Mouse (Mus musculus): ENCODE measurements around the gene Gm42906. TPM values are rescaled to one million over a fixed set of nuclear protein-coding genes. Genes with fewer than 3 reads are reported as not detected.

The Gm42906 gene
- polyA plus RNA-seq, 1 experiment from 2014 or later: not detected

DNA sequence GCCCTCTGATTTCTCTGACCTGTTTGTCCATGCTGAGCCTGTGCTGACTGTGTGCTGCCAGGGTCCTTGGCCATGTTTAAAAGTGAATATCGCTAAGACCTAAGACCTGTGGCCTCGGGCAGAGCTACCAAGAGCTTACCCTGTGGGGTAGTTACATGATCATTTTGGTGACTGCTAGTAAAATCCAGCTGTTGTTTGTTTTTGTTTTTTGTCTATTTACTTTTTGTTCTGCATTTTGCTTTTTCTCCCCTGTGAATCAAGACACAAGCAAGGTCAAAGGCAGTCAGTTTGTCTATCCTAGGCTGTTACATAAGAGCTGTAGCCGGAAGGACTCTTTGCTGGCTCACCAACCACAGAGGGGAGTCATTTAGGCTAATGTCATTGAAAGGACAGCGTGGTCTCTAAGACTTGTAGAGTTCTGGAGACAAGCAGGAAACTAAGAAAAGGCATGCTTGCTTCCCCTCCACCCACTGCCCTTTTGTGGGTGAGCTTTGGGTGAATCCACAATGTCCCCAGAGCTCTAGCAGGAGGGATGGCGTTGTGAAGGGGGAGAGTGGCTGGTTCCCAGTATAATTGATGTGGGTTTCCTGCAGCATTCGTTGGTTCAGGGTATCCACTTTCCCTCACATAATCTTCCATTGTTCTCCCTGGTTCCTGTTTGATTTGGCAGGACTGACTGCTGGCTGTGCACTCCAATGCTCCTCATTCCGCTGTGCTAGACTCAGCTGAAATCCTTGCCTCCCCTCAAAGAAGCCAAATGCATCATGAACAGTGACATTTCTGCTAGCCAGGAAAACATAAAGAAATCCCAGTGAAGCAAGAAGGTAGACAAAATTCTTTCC is 33.9 kb downstream of the Gm42906 start:
- no peak overlapping the region for H3K4me3 ChIP-seq (replicated peaks)
- no peak overlapping the region for H3K9ac ChIP-seq
- no peak overlapping the region for H3K4me2 ChIP-seq (replicated peaks)
- no peaks in the 10 kb centered on the region for H3K4me1 ChIP-seq
- WGBS: 47% methylated on average over 7 of the region's 7 CpGs
- H3K9me3 ChIP-seq (replicated peaks): no peaks in the 10 kb centered on the region
- ATAC-seq (ENCODE audit: insufficient number of reproducible peaks, low FRiP score, low TSS enrichment, low read depth): peak; percentile 39; the same call in 1 of the 2 replicates
- H3K27me3 ChIP-seq: no peaks in the 10 kb centered on the region
- H3K36me3 ChIP-seq: no peaks in the 10 kb centered on the region
- H3K27ac ChIP-seq (replicated peaks): no peak overlapping the region; the same call in 1 of the 2 replicates

DNA sequence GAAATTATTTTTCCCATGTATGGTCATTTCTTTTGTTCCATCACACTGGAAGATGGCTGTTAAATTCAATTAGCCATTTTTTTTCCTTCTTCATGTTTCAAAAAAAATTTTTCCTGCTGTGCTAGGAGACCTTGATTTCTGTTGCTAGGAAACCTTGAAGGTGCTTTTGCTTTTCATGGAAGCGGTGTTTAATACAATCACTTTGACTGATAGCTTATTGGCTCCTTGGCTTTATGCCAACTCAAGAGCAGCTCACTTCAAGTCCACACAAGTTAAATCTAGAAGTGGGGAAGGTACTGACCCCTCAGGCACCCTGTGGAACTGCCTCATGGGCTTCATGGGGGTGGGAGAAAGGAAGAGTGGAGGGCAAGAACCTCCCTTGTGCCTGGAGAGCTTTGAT is 38.1 kb downstream of the Gm42906 start:
- ATAC-seq (ENCODE audit: insufficient number of reproducible peaks, low FRiP score, low TSS enrichment, low read depth): no peak
- Histone ChIP-seq H3K27ac (replicated peaks) (no peak overlapping the region), H3K4me1 (no peaks in the 10 kb centered on the region), H3K9ac (no peak overlapping the region), H3K4me3 (replicated peaks) (no peak overlapping the region), H3K36me3 (no peaks in the 10 kb centered on the region), H3K4me2 (replicated peaks) (no peak overlapping the region), H3K9me3 (replicated peaks) (no peaks in the 10 kb centered on the region), H3K27me3 (no peaks in the 10 kb centered on the region)
- WGBS: 65% methylated on average over 1 of the region's 1 CpGs

- Histone ChIP-seq H3K36me3 (no peaks in the 10 kb centered on the region), H3K4me1 (no peaks in the 10 kb centered on the region), H3K4me2 (replicated peaks) (no peak overlapping the region), H3K27me3 (no peaks in the 10 kb centered on the region), H3K27ac (replicated peaks) (no peak overlapping the region), H3K9ac (no peak overlapping the region), H3K9me3 (replicated peaks) (no peaks in the 10 kb centered on the region), H3K4me3 (replicated peaks) (no peak overlapping the region)
- no peak for ATAC-seq (ENCODE audit: insufficient number of reproducible peaks, low FRiP score, low TSS enrichment, low read depth)
- WGBS: 74% methylated on average over 2 of the region's 2 CpGs
Measured at GRCm38 (mm10) chr5:151379896-151380295, 48.1 kb downstream of the Gm42906 start.

GRCm38 (mm10) chr5:151379210-151379609 is 48.8 kb downstream of the Gm42906 start:
- WGBS: 59% methylated on average over 2 of the region's 2 CpGs
- Histone ChIP-seq H3K4me2 (replicated peaks) (no peak overlapping the region), H3K27me3 (no peaks in the 10 kb centered on the region), H3K36me3 (no peaks in the 10 kb centered on the region), H3K9me3 (replicated peaks) (no peaks in the 10 kb centered on the region), H3K9ac (no peak overlapping the region), H3K27ac (replicated peaks) (no peak overlapping the region), H3K4me3 (replicated peaks) (no peak overlapping the region), H3K4me1 (no peaks in the 10 kb centered on the region)
- no peak for ATAC-seq (ENCODE audit: insufficient number of reproducible peaks, low FRiP score, low TSS enrichment, low read depth)

DNA sequence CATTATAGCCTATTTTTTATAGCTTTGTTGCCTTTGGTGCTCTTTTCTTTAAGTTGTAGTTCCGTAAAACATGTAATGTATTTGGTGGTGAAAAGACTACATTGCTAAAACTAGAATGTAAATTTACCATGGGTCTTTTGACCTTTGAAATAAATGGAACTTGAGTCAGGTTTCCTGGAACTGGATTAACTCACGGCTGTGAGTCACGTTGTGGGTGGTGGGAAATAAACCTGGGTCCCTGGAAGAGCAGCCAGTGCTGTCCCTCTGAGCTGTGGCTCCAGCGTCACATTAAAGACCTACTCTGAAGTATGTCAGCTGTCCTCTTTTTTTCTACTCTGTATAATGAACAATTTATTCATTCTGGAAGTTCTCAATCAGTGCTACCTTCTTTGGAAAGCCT is 51.0 kb downstream of the Gm42906 start:
- no peaks in the 10 kb centered on the region for H3K27me3 ChIP-seq
- H3K9ac ChIP-seq: no peak overlapping the region
- no peak overlapping the region for H3K4me2 ChIP-seq (replicated peaks)
- no peaks in the 10 kb centered on the region for H3K36me3 ChIP-seq
- H3K9me3 ChIP-seq (replicated peaks): no peaks in the 10 kb centered on the region
- WGBS: 74% methylated on average over 4 of the region's 4 CpGs
- no peak for ATAC-seq (ENCODE audit: insufficient number of reproducible peaks, low FRiP score, low TSS enrichment, low read depth)
- no peak overlapping the region for H3K27ac ChIP-seq (replicated peaks)
- no peak overlapping the region for H3K4me3 ChIP-seq (replicated peaks)
- H3K4me1 ChIP-seq: no peaks in the 10 kb centered on the region

DNA sequence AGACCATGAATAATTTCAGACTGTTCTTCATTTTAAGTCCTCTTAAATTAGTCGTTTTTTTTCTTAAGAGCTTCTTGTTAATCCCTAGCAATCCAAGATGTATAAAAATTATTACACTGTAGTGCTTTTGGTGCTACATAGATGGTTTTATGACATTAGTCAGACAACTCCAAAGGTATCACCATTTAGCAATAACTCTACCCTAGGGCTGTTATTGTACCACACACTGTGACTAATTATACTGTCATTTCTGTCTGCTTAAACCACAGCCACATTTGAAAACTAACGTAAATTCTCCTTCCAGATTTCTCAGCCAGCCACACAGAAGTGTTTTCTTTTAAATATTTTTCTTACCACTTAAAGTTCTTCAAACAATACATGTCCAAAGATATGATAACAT is 53.1 kb downstream of the Gm42906 start:
- Histone ChIP-seq H3K4me1 (no peaks in the 10 kb centered on the region), H3K36me3 (no peaks in the 10 kb centered on the region), H3K27ac (replicated peaks) (no peak overlapping the region), H3K27me3 (no peaks in the 10 kb centered on the region), H3K4me3 (replicated peaks) (no peak overlapping the region), H3K9me3 (replicated peaks) (no peaks in the 10 kb centered on the region), H3K4me2 (replicated peaks) (no peak overlapping the region), H3K9ac (no peak overlapping the region)
- 47% methylated on average over 2 of the region's 2 CpGs for WGBS
- ATAC-seq (ENCODE audit: insufficient number of reproducible peaks, low FRiP score, low TSS enrichment, low read depth): no peak

- Histone ChIP-seq H3K4me1 (peaks cover 6% of the 10 kb centered on the region; the same call in 1 of the 2 replicates), H3K27ac (replicated peaks) (no peak overlapping the region), H3K27me3 (no peaks in the 10 kb centered on the region), H3K4me3 (replicated peaks) (no peak overlapping the region), H3K36me3 (no peaks in the 10 kb centered on the region), H3K9me3 (replicated peaks) (no peaks in the 10 kb centered on the region), H3K4me2 (replicated peaks) (no peak overlapping the region), H3K9ac (no peak overlapping the region)
- no peak for ATAC-seq (ENCODE audit: insufficient number of reproducible peaks, low FRiP score, low TSS enrichment, low read depth)
- 90% methylated on average over 2 of the region's 2 CpGs for WGBS
Measured at GRCm38 (mm10) chr5:151371130-151371529, 56.8 kb downstream of the Gm42906 start.

DNA sequence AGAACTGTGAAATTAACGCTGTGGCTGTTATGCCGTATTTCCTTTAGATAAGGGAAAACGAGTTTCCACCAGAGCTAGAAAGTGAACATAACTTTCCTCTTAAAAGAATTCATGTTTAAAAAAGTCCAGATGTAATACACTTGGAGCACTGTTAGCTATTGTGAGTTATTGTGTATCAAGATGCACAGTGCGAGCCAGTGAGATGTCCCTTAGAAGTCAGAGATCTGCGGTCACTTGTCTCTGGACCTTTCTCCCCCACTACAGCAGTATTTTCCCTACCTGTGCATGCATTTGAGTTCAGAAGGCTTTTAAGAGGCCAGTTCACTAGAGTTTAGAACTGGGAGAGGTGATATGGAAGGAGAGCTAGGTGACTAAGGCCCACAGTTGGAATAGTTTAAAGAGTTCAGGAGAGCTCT is 58.6 kb downstream of the Gm42906 start:
- Histone ChIP-seq H3K9ac (peak overlapping the region; percentile 62), H3K36me3 (no peaks in the 10 kb centered on the region), H3K4me1 (peaks cover 6% of the 10 kb centered on the region; the same call in 1 of the 2 replicates), H3K9me3 (replicated peaks) (no peaks in the 10 kb centered on the region), H3K4me3 (replicated peaks) (peak overlapping the region; percentile 56), H3K4me2 (replicated peaks) (peak overlapping the region; percentile 59), H3K27me3 (no peaks in the 10 kb centered on the region), H3K27ac (replicated peaks) (peak overlapping the region; percentile 99)
- 47% methylated on average over 5 of the region's 5 CpGs for WGBS
- ATAC-seq (ENCODE audit: insufficient number of reproducible peaks, low FRiP score, low TSS enrichment, low read depth): no peak

DNA sequence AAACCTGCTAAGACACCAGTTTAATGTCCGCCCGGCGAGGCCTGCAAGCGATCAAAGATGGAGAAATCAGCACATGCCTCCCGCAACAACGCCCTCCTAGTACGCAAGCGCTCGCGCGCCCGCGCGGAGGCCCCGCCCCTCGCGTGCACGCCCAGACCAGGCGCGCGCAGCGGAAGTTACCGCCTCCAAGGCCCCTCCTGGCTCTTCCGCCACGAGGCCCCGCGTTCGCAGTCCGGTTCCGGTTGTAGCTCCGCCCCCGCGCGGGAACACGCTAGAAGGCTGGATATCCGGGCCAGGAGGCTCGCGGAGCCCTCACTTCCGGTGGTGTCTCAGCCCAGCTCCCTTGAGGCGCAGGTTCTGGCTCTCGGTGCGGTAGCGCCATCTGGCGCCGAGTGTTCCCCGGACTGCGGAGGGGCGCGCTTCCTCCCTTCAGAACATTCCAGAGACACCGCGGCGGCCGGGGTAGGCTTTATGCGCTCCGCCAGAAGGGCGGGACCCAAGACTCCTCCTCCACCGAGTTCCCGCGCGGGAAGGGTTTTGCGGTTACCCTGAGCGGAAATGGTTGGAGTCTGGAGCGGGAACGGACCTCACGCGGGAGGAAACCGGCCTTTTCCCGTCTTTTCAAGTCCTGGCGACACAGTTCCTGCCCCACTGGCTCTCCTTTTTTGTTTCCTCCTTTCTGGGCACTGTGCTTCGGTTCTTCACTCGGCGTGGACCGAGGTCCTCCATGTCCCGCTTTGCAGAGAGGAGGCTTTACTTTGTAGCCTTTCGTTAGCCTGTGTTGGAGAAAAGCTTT is 59.4 kb downstream of the Gm42906 start:
- Histone ChIP-seq H3K4me1 (peaks cover 6% of the 10 kb centered on the region; the same call in 1 of the 2 replicates), H3K9me3 (replicated peaks) (no peaks in the 10 kb centered on the region), H3K27ac (replicated peaks) (peak overlapping the region; percentile 99), H3K4me3 (replicated peaks) (peak overlapping the region; percentile 56), H3K9ac (peak overlapping the region; percentile 62), H3K4me2 (replicated peaks) (peak overlapping the region; percentile 59), H3K27me3 (no peaks in the 10 kb centered on the region), H3K36me3 (no peaks in the 10 kb centered on the region)
- peak; percentile 98 for ATAC-seq (ENCODE audit: insufficient number of reproducible peaks, low FRiP score, low TSS enrichment, low read depth)
- under 1% methylated on average over 75 of the region's 75 CpGs for WGBS

DNA sequence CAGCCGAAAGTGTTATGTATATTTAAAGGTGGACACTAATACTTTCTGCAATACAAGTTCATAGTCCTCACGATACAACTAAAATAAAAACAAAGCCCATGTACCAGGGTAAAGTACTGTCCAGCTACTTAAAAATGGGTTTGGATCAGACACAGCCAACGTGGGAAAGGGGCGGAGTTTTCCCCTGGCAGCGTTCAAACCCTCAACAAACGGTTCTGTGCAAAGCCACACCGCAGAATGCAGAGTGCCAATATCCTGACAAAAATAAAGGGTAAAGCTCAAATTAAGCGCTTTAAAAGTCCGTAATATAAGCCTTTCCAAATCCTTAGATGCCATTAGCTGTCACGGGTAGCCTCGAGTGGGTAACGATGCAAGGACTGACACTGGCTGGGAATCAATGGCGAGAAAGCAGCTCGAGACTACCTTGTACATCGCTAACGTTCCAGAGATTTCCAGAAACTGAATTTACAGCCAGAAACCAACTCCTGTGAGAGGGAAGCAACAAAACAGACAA is 60.0 kb downstream of the Gm42906 start:
- H3K4me1 ChIP-seq: peaks cover 6% of the 10 kb centered on the region; the same call in 1 of the 2 replicates
- peak; percentile 13; the same call in 1 of the 2 replicates for ATAC-seq (ENCODE audit: insufficient number of reproducible peaks, low FRiP score, low TSS enrichment, low read depth)
- peak overlapping the region; percentile 99 for H3K27ac ChIP-seq (replicated peaks)
- H3K4me2 ChIP-seq (replicated peaks): peak overlapping the region; percentile 59
- H3K9ac ChIP-seq: peak overlapping the region; percentile 57
- H3K4me3 ChIP-seq (replicated peaks): peak overlapping the region; percentile 56
- no peaks in the 10 kb centered on the region for H3K36me3 ChIP-seq
- 6% methylated on average over 16 of the region's 16 CpGs for WGBS
- H3K9me3 ChIP-seq (replicated peaks): no peaks in the 10 kb centered on the region
- no peaks in the 10 kb centered on the region for H3K27me3 ChIP-seq

DNA sequence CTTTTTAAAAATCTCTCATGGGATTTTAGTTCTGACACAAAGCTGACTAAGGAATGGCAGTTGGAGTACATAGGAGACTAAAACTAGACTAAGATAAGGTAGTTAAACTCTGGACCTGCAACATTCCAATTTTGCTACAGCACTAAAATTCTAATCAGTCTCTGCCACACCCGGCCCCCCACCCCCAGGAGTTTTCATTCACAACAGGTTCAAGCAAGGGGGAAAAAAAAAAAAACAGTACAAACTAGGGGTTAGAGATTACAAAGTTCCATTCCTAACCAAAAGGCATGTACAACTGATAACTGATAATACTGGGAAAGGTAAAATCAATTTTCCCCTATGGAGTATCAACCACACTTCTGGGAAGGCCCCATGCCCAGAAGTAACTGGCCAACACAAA is 60.6 kb downstream of the Gm42906 start:
- peak overlapping the region; percentile 59 for H3K4me2 ChIP-seq (replicated peaks)
- no peak for ATAC-seq (ENCODE audit: insufficient number of reproducible peaks, low FRiP score, low TSS enrichment, low read depth)
- peaks cover 6% of the 10 kb centered on the region; the same call in 1 of the 2 replicates for H3K4me1 ChIP-seq
- H3K4me3 ChIP-seq (replicated peaks): peak overlapping the region; percentile 56
- H3K9ac ChIP-seq: 0 out of 2 replicates have a peak overlapping the region, but pooled peaks have one; percentile 57
- H3K36me3 ChIP-seq: no peaks in the 10 kb centered on the region
- H3K27ac ChIP-seq (replicated peaks): peak overlapping the region; percentile 99
- H3K27me3 ChIP-seq: no peaks in the 10 kb centered on the region
- no peaks in the 10 kb centered on the region for H3K9me3 ChIP-seq (replicated peaks)
- 89% methylated on average over 1 of the region's 1 CpGs for WGBS
